Mouse (Mus musculus) spleen, adult 2 months (tissue): ENCODE data around the gene Gm19668. TPM values are rescaled to one million over a fixed set of nuclear protein-coding genes. Genes with fewer than 3 reads are reported as not detected.

ENCODE experiments used
- DNase-seq, 2 experiments: peaks; one replicate each; pipeline versions ENCODE4 v3.0.0 to v3.0.0-alpha.2; 2012 to 2021; ENCODE audit warnings: low spot score in 2 of 2, low read depth in 1 of 2
- H3K27ac ChIP-seq: fragments of 200-500 bp; 2 replicates; pipeline ENCODE4 v1.5.1; 2012; ENCODE audit warnings: low read length, inconsistent platforms; ENCODE audit not compliant: insufficient read depth
- H3K27me3 ChIP-seq: fragments of 200-500 bp; 2 replicates; pipeline ENCODE4 v1.6.1; 2012; ENCODE audit warnings: mild to moderate bottlenecking, moderate library complexity, low read length, inconsistent platforms; ENCODE audit not compliant: control insufficient read depth, insufficient read depth
- H3K36me3 ChIP-seq: fragments of 200-500 bp; 2 replicates; pipeline ENCODE4 v1.6.1; 2012; ENCODE audit warnings: mild to moderate bottlenecking, low read length, inconsistent platforms; ENCODE audit not compliant: control insufficient read depth, insufficient read depth
- H3K4me1 ChIP-seq: fragments of 200-500 bp; 2 replicates; pipeline ENCODE4 v1.6.1; 2011; ENCODE audit warnings: inconsistent platforms; ENCODE audit not compliant: control insufficient read depth, insufficient read depth, insufficient read length
- H3K4me3 ChIP-seq: fragments of 200-500 bp; 2 replicates; pipeline ENCODE4 v1.5.1; 2011; ENCODE audit warnings: mild to moderate bottlenecking, inconsistent platforms; ENCODE audit not compliant: insufficient read depth, insufficient read length; ENCODE audit errors: extremely low read depth
- CTCF ChIP-seq: fragments of 200-500 bp; IDR thresholded peaks from 2 replicates; pipeline ENCODE4 v1.5.1; 2011; ENCODE audit warnings: mild to moderate bottlenecking, inconsistent platforms; ENCODE audit not compliant: insufficient read depth, insufficient read length, insufficient replicate concordance; ENCODE audit errors: extremely low read depth
- POLR2A ChIP-seq: fragments of 200-500 bp; IDR thresholded peaks from 2 replicates; pipeline ENCODE4 v1.6.1; 2011; ENCODE audit warnings: low read depth, low read length, inconsistent platforms
- WGBS: fragments of 180-500 bp; shearing (Covaris S2); methylation state at CpG from one replicate; pipeline ENCODE4 v1.1.7; 2018; 5-methylcytosine and 5-hydroxymethylcytosine counted together
- polyA plus RNA-seq: library from polyadenylated mRNA; depleted of rRNA; stranded (reverse); fragments of >200 nt; gene quantifications from 2 replicates; pipeline ENCODE4 v1.2.3, GENCODE M21; 2012; rRNA removed

Gm19668 gene
- polyA plus RNA-seq: not detected in 2 replicates

- H3K36me3 ChIP-seq: no peaks in the 10 kb centered on the region
- H3K27ac ChIP-seq: no peak within 1 kb of the TSS
- 68% methylated on average over 8 of the region's 8 CpGs for WGBS
- no peak for DNase-seq
- no peak within 1 kb of the TSS for H3K4me3 ChIP-seq
- H3K4me1 ChIP-seq: no peaks in the 10 kb centered on the region
- H3K27me3 ChIP-seq: no peaks in the 10 kb centered on the region
- no peak for TF ChIP-seq CTCF
These were observed at the start of gene Gm19668 for GRCm38 (mm10) chr10:77798921-77799508. Gm19668 (minus strand) TSS chr10:77799133.

- TF ChIP-seq POLR2A (no peak), CTCF (no peak)
- H3K36me3 ChIP-seq: no peaks in the 10 kb centered on the region
- WGBS: 84% methylated on average over 2 of the region's 2 CpGs
- H3K4me1 ChIP-seq: no peaks in the 10 kb centered on the region
- H3K4me3 ChIP-seq: no peak overlapping the region
- DNase-seq: no peak
- no peaks in the 10 kb centered on the region for H3K27me3 ChIP-seq
- H3K27ac ChIP-seq: no peak overlapping the region
These were observed 48.6 kb upstream of the Gm19668 start for GRCm38 (mm10) chr10:77847538-77847937.

GRCm38 (mm10) chr10:77846961-77847360 is 48.0 kb upstream of the Gm19668 start:
- no peak for TF ChIP-seq POLR2A
- TF ChIP-seq CTCF: no peak
- Histone ChIP-seq H3K4me3 (no peak overlapping the region), H3K27ac (no peak overlapping the region), H3K4me1 (no peaks in the 10 kb centered on the region), H3K36me3 (no peaks in the 10 kb centered on the region), H3K27me3 (no peaks in the 10 kb centered on the region)
- DNase-seq: no peak
- WGBS: 43% methylated on average over 2 of the region's 2 CpGs

- 93% methylated on average over 2 of the region's 3 CpGs for WGBS
- DNase-seq: no peak
- no peaks in the 10 kb centered on the region for H3K36me3 ChIP-seq
- no peak for TF ChIP-seq POLR2A
- TF ChIP-seq CTCF: no peak
- H3K4me1 ChIP-seq: no peaks in the 10 kb centered on the region
- H3K27me3 ChIP-seq: no peaks in the 10 kb centered on the region
- H3K4me3 ChIP-seq: no peak within 1 kb of the TSS
- H3K27ac ChIP-seq: no peak within 1 kb of the TSS
These were observed 47.6 kb upstream of the Gm19668 start, which contains the start of gene Gm36176 for GRCm38 (mm10) chr10:77846503-77846902. Gm36176 (plus strand) TSS chr10:77846803.

- DNase-seq: no peak
- Histone ChIP-seq H3K27me3 (no peaks in the 10 kb centered on the region), H3K4me1 (no peaks in the 10 kb centered on the region), H3K4me3 (no peak overlapping the region), H3K27ac (no peak overlapping the region), H3K36me3 (no peaks in the 10 kb centered on the region)
- TF ChIP-seq POLR2A (no peak), CTCF (no peak)
- WGBS: 71% methylated on average over 6 of the region's 6 CpGs
These were observed 40.1 kb upstream of the Gm19668 start for GRCm38 (mm10) chr10:77839006-77839405.

GRCm38 (mm10) chr10:77835647-77836046 is 36.7 kb upstream of the Gm19668 start, which contains the start of gene Krtap10-10:
Krtap10-10 (plus strand) TSS chr10:77835947.
- Histone ChIP-seq H3K4me3 (no peak within 1 kb of the TSS), H3K4me1 (no peaks in the 10 kb centered on the region), H3K27me3 (no peaks in the 10 kb centered on the region), H3K36me3 (no peaks in the 10 kb centered on the region), H3K27ac (no peak within 1 kb of the TSS)
- 68% methylated on average over 9 of the region's 9 CpGs for WGBS
- no peak for DNase-seq
- TF ChIP-seq CTCF: no peak
- no peak for TF ChIP-seq POLR2A

- no peak for DNase-seq
- TF ChIP-seq POLR2A (no peak), CTCF (no peak)
- no peaks in the 10 kb centered on the region for H3K36me3 ChIP-seq
- no peak within 1 kb of the TSS for H3K4me3 ChIP-seq
- no peaks in the 10 kb centered on the region for H3K4me1 ChIP-seq
- WGBS: 70% methylated on average over 6 of the region's 6 CpGs
- no peaks in the 10 kb centered on the region for H3K27me3 ChIP-seq
- H3K27ac ChIP-seq: no peak within 1 kb of the TSS
These were observed 28.0 kb upstream of the Gm19668 start, which contains the start of gene Krtap10-4 for GRCm38 (mm10) chr10:77826951-77827350. Krtap10-4 (minus strand) TSS chr10:77827095.
